In the genomic region with DNA sequence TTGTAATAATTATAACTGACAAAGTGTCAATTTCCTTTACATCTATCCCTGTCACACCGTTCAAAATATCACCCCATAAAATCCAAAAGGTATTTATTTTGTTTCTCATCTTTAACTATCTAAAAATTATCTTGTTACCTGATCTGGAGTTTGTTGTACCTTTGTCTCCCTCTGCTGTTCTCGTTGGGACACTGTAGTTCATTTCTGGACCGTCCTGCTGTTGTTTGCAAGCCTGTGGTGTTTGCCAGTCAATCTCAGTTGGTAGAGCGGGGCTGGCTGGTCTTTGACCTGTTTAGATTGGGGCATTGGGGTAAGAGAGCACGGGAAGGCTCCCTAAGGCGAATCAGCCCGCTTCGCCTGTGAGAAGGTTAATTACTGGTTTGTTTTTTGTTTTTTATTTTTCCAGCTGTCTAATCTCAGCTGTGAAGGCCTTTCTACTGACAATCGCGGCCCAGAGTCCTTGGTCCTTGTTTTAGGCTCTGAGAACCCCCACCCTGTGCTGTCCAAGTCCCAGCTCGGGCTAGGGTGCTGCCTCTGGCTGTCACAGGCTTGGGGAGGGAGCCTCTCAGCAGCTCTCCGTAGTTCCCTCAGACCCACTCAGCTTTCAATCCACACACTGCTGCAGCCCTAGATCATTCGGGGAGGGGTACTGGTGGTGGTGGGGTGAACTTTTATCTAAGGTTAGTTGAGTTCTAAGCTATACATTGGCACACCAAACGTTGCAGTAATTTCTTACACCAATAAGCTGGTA, we compare ENCODE assay signal across 10 mouse cellular contexts. TPM values are rescaled to one million over a fixed set of nuclear protein-coding genes. Genes with fewer than 3 reads are reported as not detected.
DNase-seq lines count a peak whose midpoint lies in the region; ATAC-seq lines count a peak whose summit lies in the region.
"Had no signal": no experiment of that assay in that cellular context is flagged by ENCODE, and none has a peak within 500 bp of the region (broad histone marks: within the 10 kb centered on the region; RNA-seq: fewer than 3 reads in every experiment).

No protein-coding gene starts in this region.

- ATAC-seq in kidney, embryonic 16.5 days (ENCODE audit: low FRiP score, low TSS enrichment) = no peak
- no peak for ATAC-seq in midbrain, embryonic 14.5 days (ENCODE audit: low FRiP score, low TSS enrichment)
- no peak for ATAC-seq in granulocyte monocyte progenitor cell, adult 5-6 weeks (replicated peaks; ENCODE audit: poor library complexity, severe bottlenecking)
- no peak for ATAC-seq in intestine, embryonic 15.5 days

- no peaks in the 10 kb centered on the region for H3K36me3 ChIP-seq in kidney, embryonic 16.5 days (ENCODE audit: insufficient read depth, low read length)
- H3K36me3 ChIP-seq in embryonic facial prominence, embryonic 10.5 days (replicated peaks) = no peaks in the 10 kb centered on the region
- no peaks in the 10 kb centered on the region for H3K36me3 ChIP-seq in midbrain, embryonic 14.5 days (ENCODE audit: control insufficient read depth, insufficient read depth, low read length)
- no peaks in the 10 kb centered on the region for H3K36me3 ChIP-seq in intestine, embryonic 15.5 days

- no peak overlapping the region for H3K27ac ChIP-seq in kidney, embryonic 16.5 days (ENCODE audit: low read length)
- H3K27ac ChIP-seq in embryonic facial prominence, embryonic 10.5 days (replicated peaks) = peak overlapping the region; percentile 40; the same call in 1 of the 2 replicates
- no peak overlapping the region for H3K27ac ChIP-seq in midbrain, embryonic 14.5 days (replicated peaks; ENCODE audit: low read depth, low read length)
- H3K27ac ChIP-seq in intestine, embryonic 15.5 days = no peak overlapping the region

- H3K4me2 ChIP-seq in kidney, embryonic 16.5 days (replicated peaks; ENCODE audit: low read depth, low read length) = no peak overlapping the region
- H3K4me2 ChIP-seq in midbrain, embryonic 14.5 days (ENCODE audit: low read length) = no peak overlapping the region
- no peak overlapping the region for H3K4me2 ChIP-seq in intestine, embryonic 15.5 days (replicated peaks)

- no peak overlapping the region for H3K4me3 ChIP-seq in kidney, embryonic 16.5 days (ENCODE audit: low read length)
- H3K4me3 ChIP-seq in embryonic facial prominence, embryonic 10.5 days = no peak overlapping the region; the same call in 1 of the 2 replicates
- no peak overlapping the region for H3K4me3 ChIP-seq in midbrain, embryonic 14.5 days (replicated peaks; ENCODE audit: low read depth, low read length)
- no peak overlapping the region for H3K4me3 ChIP-seq in intestine, embryonic 15.5 days (replicated peaks)

- H3K9ac ChIP-seq in kidney, embryonic 16.5 days (replicated peaks; ENCODE audit: low read length) = no peak overlapping the region
- no peak overlapping the region for H3K9ac ChIP-seq in midbrain, embryonic 14.5 days (replicated peaks; ENCODE audit: low read length)
- H3K9ac ChIP-seq in intestine, embryonic 15.5 days = no peak overlapping the region

- no peaks in the 10 kb centered on the region for H3K4me1 ChIP-seq in kidney, embryonic 16.5 days (ENCODE audit: insufficient read depth, low read length)
- peaks cover 22% of the 10 kb centered on the region for H3K4me1 ChIP-seq in embryonic facial prominence, embryonic 10.5 days
- no peaks in the 10 kb centered on the region for H3K4me1 ChIP-seq in midbrain, embryonic 14.5 days (ENCODE audit: control insufficient read depth, insufficient read depth, low read length)
- H3K4me1 ChIP-seq in intestine, embryonic 15.5 days (replicated peaks) = no peaks in the 10 kb centered on the region

- H3K9me3 ChIP-seq in kidney, embryonic 16.5 days (ENCODE audit: low read length) = no peaks in the 10 kb centered on the region
- no peaks in the 10 kb centered on the region for H3K9me3 ChIP-seq in embryonic facial prominence, embryonic 10.5 days
- H3K9me3 ChIP-seq in midbrain, embryonic 14.5 days (ENCODE audit: control insufficient read depth, low read length) = no peaks in the 10 kb centered on the region
- H3K9me3 ChIP-seq in intestine, embryonic 15.5 days = no peaks in the 10 kb centered on the region

- H3K27me3 ChIP-seq in kidney, embryonic 16.5 days (ENCODE audit: insufficient read depth, low read length) = no peaks in the 10 kb centered on the region
- peaks cover 32% of the 10 kb centered on the region for H3K27me3 ChIP-seq in embryonic facial prominence, embryonic 10.5 days (replicated peaks; ENCODE audit: low read depth, poor library complexity, severe bottlenecking)
- H3K27me3 ChIP-seq in midbrain, embryonic 14.5 days (ENCODE audit: control insufficient read depth, insufficient read depth, low read length) = peaks cover 3% of the 10 kb centered on the region; the same call in 1 of the 2 replicates
- no peaks in the 10 kb centered on the region for H3K27me3 ChIP-seq in intestine, embryonic 15.5 days (replicated peaks)

- 21% methylated on average over 14 of the region's 14 CpGs for WGBS in kidney, embryonic 16.5 days
- 17% methylated on average over 14 of the region's 14 CpGs for WGBS in embryonic facial prominence, embryonic 10.5 days
- 24% methylated on average over 14 of the region's 14 CpGs for WGBS in midbrain, embryonic 14.5 days
- 21% methylated on average over 14 of the region's 14 CpGs for WGBS in intestine, embryonic 15.5 days

- peak; percentile 25 to 39 for DNase-seq in kidney, postnatal 4 days
- DNase-seq in NIH3T3 (ENCODE audit: low read depth) = peak; percentile 71
- DNase-seq in embryonic facial prominence, embryonic 10.5 days (ENCODE audit: low spot score) = peak; percentile 37
- DNase-seq in midbrain, embryonic 14.5 days = peak; percentile 69
- no peak for DNase-seq in layer of hippocampus, postnatal 10 days (ENCODE audit: low spot score in 2 of 2)

RNA-seq across cellular contexts. Expression of gene Txnip, which starts 16.3 kb away (rescaled TPM):
- polyA plus RNA-seq in kidney, embryonic 16.5 days (2015; fragmentation: Nextera tagmentation; extraction: Ambion mirVana) = 191 and 197 TPM in 2 replicates
- polyA plus RNA-seq in embryonic facial prominence, embryonic 10.5 days (2016; fragmentation: Nextera tagmentation; extraction: Ambion mirVana) = 31.2 and 34.9 TPM in 2 replicates
- polyA plus RNA-seq in midbrain, embryonic 14.5 days (2014; fragmentation: Nextera tagmentation; extraction: Ambion mirVana) = 45.0 and 60.1 TPM in 2 replicates
- 80.1 and 110 TPM in 2 replicates for total RNA-seq in granulocyte monocyte progenitor cell, adult 5-6 weeks (2014; fragmentation: Nextera tagmentation)
- total RNA-seq in granulocyte monocyte progenitor cell, adult 5-6 weeks (2017) = 79.0 and 80.5 TPM in 2 replicates
- 10 to 100 TPM; 36.5 to 46.1 TPM for total RNA-seq in layer of hippocampus, postnatal 10 days (2021)
- polyA plus RNA-seq in intestine, embryonic 15.5 days (2015; fragmentation: Nextera tagmentation; extraction: Ambion mirVana) = 136 and 146 TPM in 2 replicates

RNA-seq across cellular contexts. Expression of gene Hfe2, which starts 16.5 kb away (rescaled TPM):
- polyA plus RNA-seq in kidney, embryonic 16.5 days (2015; fragmentation: Nextera tagmentation; extraction: Ambion mirVana) = 0.37 and 0.69 TPM in 2 replicates
- 1.4 and 1.5 TPM in 2 replicates for polyA plus RNA-seq in embryonic facial prominence, embryonic 10.5 days (2016; fragmentation: Nextera tagmentation; extraction: Ambion mirVana)
- 0.84 and 1.3 TPM in 2 replicates for polyA plus RNA-seq in midbrain, embryonic 14.5 days (2014; fragmentation: Nextera tagmentation; extraction: Ambion mirVana)
- not detected in 2 replicates for total RNA-seq in granulocyte monocyte progenitor cell, adult 5-6 weeks (2014; fragmentation: Nextera tagmentation)
- not detected in 2 replicates for total RNA-seq in granulocyte monocyte progenitor cell, adult 5-6 weeks (2017)
- total RNA-seq in layer of hippocampus, postnatal 10 days (2021) = under 1 TPM; 0.41 to 0.49 TPM
- polyA plus RNA-seq in intestine, embryonic 15.5 days (2015; fragmentation: Nextera tagmentation; extraction: Ambion mirVana) = 0.29 and 0.37 TPM in 2 replicates

RNA-seq across cellular contexts. Expression of gene Gm16253, which starts 35.3 kb away (rescaled TPM):
- polyA plus RNA-seq in kidney, embryonic 16.5 days (2015; fragmentation: Nextera tagmentation; extraction: Ambion mirVana) = 1.3 TPM in 2 replicates
- 1.6 and 1.9 TPM in 2 replicates for polyA plus RNA-seq in embryonic facial prominence, embryonic 10.5 days (2016; fragmentation: Nextera tagmentation; extraction: Ambion mirVana)
- polyA plus RNA-seq in midbrain, embryonic 14.5 days (2014; fragmentation: Nextera tagmentation; extraction: Ambion mirVana) = 0.43 and 0.45 TPM in 2 replicates
- total RNA-seq in granulocyte monocyte progenitor cell, adult 5-6 weeks (2014; fragmentation: Nextera tagmentation) = not detected in 2 replicates
- total RNA-seq in granulocyte monocyte progenitor cell, adult 5-6 weeks (2017) = not detected in 2 replicates
- not detected for total RNA-seq in layer of hippocampus, postnatal 10 days (2021)
- 0.67 and 1.5 TPM in 2 replicates for polyA plus RNA-seq in intestine, embryonic 15.5 days (2015; fragmentation: Nextera tagmentation; extraction: Ambion mirVana)
- polyA plus RNA-seq: large intestine, adult 2 months; testis, adult 2 months had no signal

RNA-seq across cellular contexts. Expression of gene Polr3gl, which starts 52.5 kb away (rescaled TPM):
- 32.1 and 35.8 TPM in 2 replicates for polyA plus RNA-seq in kidney, embryonic 16.5 days (2015; fragmentation: Nextera tagmentation; extraction: Ambion mirVana)
- polyA plus RNA-seq in embryonic facial prominence, embryonic 10.5 days (2016; fragmentation: Nextera tagmentation; extraction: Ambion mirVana) = 30.0 and 33.1 TPM in 2 replicates
- polyA plus RNA-seq in midbrain, embryonic 14.5 days (2014; fragmentation: Nextera tagmentation; extraction: Ambion mirVana) = 14.8 and 17.1 TPM in 2 replicates
- 15.6 and 43.7 TPM in 2 replicates for total RNA-seq in granulocyte monocyte progenitor cell, adult 5-6 weeks (2014; fragmentation: Nextera tagmentation)
- total RNA-seq in granulocyte monocyte progenitor cell, adult 5-6 weeks (2017) = 50.5 and 57.8 TPM in 2 replicates
- 10 to 100 TPM; 27.5 to 28.6 TPM for total RNA-seq in layer of hippocampus, postnatal 10 days (2021)
- 26.5 and 31.3 TPM in 2 replicates for polyA plus RNA-seq in intestine, embryonic 15.5 days (2015; fragmentation: Nextera tagmentation; extraction: Ambion mirVana)

RNA-seq across cellular contexts. Expression of gene Ankrd34a, which starts 54.9 kb away (rescaled TPM):
- polyA plus RNA-seq in kidney, embryonic 16.5 days (2015; fragmentation: Nextera tagmentation; extraction: Ambion mirVana) = 2.2 and 2.3 TPM in 2 replicates
- polyA plus RNA-seq in embryonic facial prominence, embryonic 10.5 days (2016; fragmentation: Nextera tagmentation; extraction: Ambion mirVana) = 0.66 and 0.99 TPM in 2 replicates
- polyA plus RNA-seq in midbrain, embryonic 14.5 days (2014; fragmentation: Nextera tagmentation; extraction: Ambion mirVana) = 12.0 and 13.7 TPM in 2 replicates
- not detected in 2 replicates for total RNA-seq in granulocyte monocyte progenitor cell, adult 5-6 weeks (2014; fragmentation: Nextera tagmentation)
- not detected in 2 replicates for total RNA-seq in granulocyte monocyte progenitor cell, adult 5-6 weeks (2017)
- total RNA-seq in layer of hippocampus, postnatal 10 days (2021) = 10 to 100 TPM; 41.3 to 45.5 TPM
- 1.9 and 2.3 TPM in 2 replicates for polyA plus RNA-seq in intestine, embryonic 15.5 days (2015; fragmentation: Nextera tagmentation; extraction: Ambion mirVana)

Comparison
In these comparisons a context has a peak if more than half of its experiments do, and no peak if none do; other contexts are left out.
1. DNase-seq: peak in kidney, postnatal 4 days (2 of 2), NIH3T3 (single experiment), embryonic facial prominence, embryonic 10.5 days (single experiment) and midbrain, embryonic 14.5 days (single experiment); none in layer of hippocampus, postnatal 10 days (0 of 2).